Mouse (Mus musculus) MEL (cell line): Measurements from ENCODE around the gene Rpl35.

Experiments
- BHLHE40 ChIP-seq: IDR thresholded peaks from 2 replicates; pipeline ENCODE4 v1.6.1; 2012; ENCODE audit warnings: low read depth, mild to moderate bottlenecking, inconsistent platforms, low read length, improper control_type of control experiment, borderline replicate concordance
- CTCF ChIP-seq, 3 experiments: IDR thresholded peaks in 2 of 3; conservative IDR thresholded peaks in 1 of 3; 2 replicates each; pipeline ENCODE4 v1.5.1; 2011 to 2012; ENCODE audit warnings: low read length in 3 of 3, low read depth in 2 of 3, mild to moderate bottlenecking in 2 of 3, improper control_type of control experiment in 1 of 3, inconsistent platforms in 1 of 3, mixed read lengths in 1 of 3, moderate library complexity in 1 of 3; ENCODE audit not compliant: control insufficient read depth in 1 of 3, insufficient read depth in 1 of 3, poor library complexity in 1 of 3, severe bottlenecking in 1 of 3
- ELF1 ChIP-seq: IDR thresholded peaks from 2 replicates; pipeline ENCODE4 v1.6.1; 2014; ENCODE audit warnings: low read depth, mild to moderate bottlenecking, inconsistent platforms, low read length, improper control_type of control experiment, moderate library complexity
- GATA1 ChIP-seq: IDR thresholded peaks from 2 replicates; pipeline ENCODE4 v1.6.1; 2011; ENCODE audit warnings: low read depth, low read length, improper control_type of control experiment
- MAFK ChIP-seq: IDR thresholded peaks from 2 replicates; pipeline ENCODE4 v1.6.1; 2011; ENCODE audit warnings: low read depth, mild to moderate bottlenecking, low read length, improper control_type of control experiment, borderline replicate concordance
- MEF2A ChIP-seq: IDR thresholded peaks from 2 replicates; pipeline ENCODE4 v1.6.1; 2014; ENCODE audit warnings: low read depth, mild to moderate bottlenecking, inconsistent platforms, low read length, improper control_type of control experiment; ENCODE audit not compliant: poor library complexity, insufficient replicate concordance, severe bottlenecking; ENCODE audit errors: extremely low read depth
- MYC ChIP-seq: IDR thresholded peaks from 2 replicates; pipeline ENCODE4 v1.6.1; 2011; ENCODE audit warnings: low read depth, mild to moderate bottlenecking, low read length, improper control_type of control experiment, moderate library complexity
- RCOR1 ChIP-seq: IDR thresholded peaks from 2 replicates; pipeline ENCODE4 v1.6.1; 2012; ENCODE audit warnings: low read depth, mild to moderate bottlenecking, inconsistent platforms, low read length, improper control_type of control experiment
- TAL1 ChIP-seq: IDR thresholded peaks from 2 replicates; pipeline ENCODE4 v1.6.1; 2012; ENCODE audit warnings: mild to moderate bottlenecking, inconsistent platforms, low read length, moderate library complexity, mixed read lengths
- ZKSCAN1 ChIP-seq: IDR thresholded peaks from 2 replicates; pipeline ENCODE4 v1.6.1; 2012; ENCODE audit warnings: low read depth, mild to moderate bottlenecking, inconsistent platforms, low read length, improper control_type of control experiment, moderate library complexity

DNA sequence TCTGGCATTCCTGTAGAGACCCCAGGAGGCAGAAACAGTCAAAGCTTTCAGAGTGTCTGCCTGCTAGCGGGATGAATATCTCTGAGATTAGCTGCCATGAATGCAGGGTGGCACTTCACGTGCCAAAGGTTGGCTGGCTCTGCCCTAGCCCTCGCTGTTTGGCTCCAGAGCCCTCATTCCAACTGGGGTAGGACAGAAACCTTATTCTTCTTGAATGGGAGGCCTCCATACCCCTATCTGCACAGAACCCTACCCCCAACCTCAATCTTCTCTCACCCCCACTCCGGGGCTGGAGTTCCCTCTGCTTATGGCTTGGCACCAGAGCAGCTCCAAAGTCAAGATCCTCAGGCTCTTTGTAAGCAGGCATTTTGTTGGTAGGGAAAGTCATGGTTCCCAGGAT is 27.6 kb downstream of the Rpl35 start:
- no peak for TF ChIP-seq MEF2A
- TF ChIP-seq BHLHE40 = no peak
- TF ChIP-seq RCOR1 = no peak
- no peak for TF ChIP-seq CTCF (IDR thresholded peaks at IDR 0.05 in 2 of 3, conservative IDR thresholded peaks at IDR 0.05 in 1 of 3; ENCODE audit: control insufficient read depth in 1 of 3, insufficient read depth in 1 of 3, low read depth in 2 of 3, low read length in 3 of 3, poor library complexity in 1 of 3, severe bottlenecking in 1 of 3)
- no peak for TF ChIP-seq TAL1
- TF ChIP-seq MYC = no peak
- TF ChIP-seq ELF1 = no peak
- TF ChIP-seq ZKSCAN1 = no peak
- TF ChIP-seq GATA1 = no peak
- TF ChIP-seq MAFK = no peak
